Mouse (Mus musculus): ENCODE data around the gene Dusp13. TPM values are rescaled to one million over a fixed set of nuclear protein-coding genes. Genes with fewer than 3 reads are reported as not detected.
A peak's percentile ranks its signal among the peaks of the same experiment; 100 is the strongest.

The Dusp13 gene
- polyA plus RNA-seq, 1 experiment from 2014 or later, result 1.9 TPM

DNA sequence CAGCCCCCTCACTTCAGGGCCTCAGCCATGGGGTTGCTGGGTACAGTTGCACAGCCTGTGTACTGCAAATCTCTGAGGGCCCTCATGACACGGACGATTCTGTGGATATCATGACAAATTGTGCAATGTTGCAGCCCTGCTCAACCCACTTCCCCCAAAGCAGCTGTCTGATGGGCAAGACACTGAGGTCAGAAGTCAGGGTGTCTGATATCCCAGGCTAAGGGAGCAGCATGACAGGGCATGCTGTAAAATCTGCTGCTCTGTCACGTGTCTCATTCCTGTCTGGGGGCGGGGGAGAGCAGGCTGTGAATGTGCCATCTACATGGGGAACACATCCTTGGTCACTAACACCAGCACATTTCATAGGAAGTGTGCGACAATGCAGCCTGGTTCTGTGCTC lies 5.8 kb downstream of the Dusp13 start:
- Histone ChIP-seq H3K4me1 (replicated peaks; ENCODE audit: control insufficient read depth, insufficient read depth) (no peaks in the 10 kb centered on the region), H3K9ac (ENCODE audit: low read length) (no peak overlapping the region), H3K4me3 (ENCODE audit: low read depth, low read length) (no peak overlapping the region), H3K27me3 (ENCODE audit: control insufficient read depth, insufficient read depth, low read length) (no peaks in the 10 kb centered on the region), H3K9me3 (ENCODE audit: control insufficient read depth, low read length) (no peaks in the 10 kb centered on the region), H3K27ac (replicated peaks) (no peak overlapping the region), H3K36me3 (ENCODE audit: control insufficient read depth, insufficient read depth, low read length) (no peaks in the 10 kb centered on the region), H3K4me2 (replicated peaks; ENCODE audit: low read depth) (no peak overlapping the region)
- TF ChIP-seq EP300 (optimal IDR thresholded peaks at IDR 0.05), result no peak
- TF ChIP-seq CTCF (IDR thresholded peaks at IDR 0.05; ENCODE audit: low read depth), result no peak
- 67% methylated on average over 5 of the region's 5 CpGs for WGBS
- DNase-seq (ENCODE audit: low spot score) (peak; percentile 13), ATAC-seq (ENCODE audit: low FRiP score, low TSS enrichment) (no peak)

- Histone ChIP-seq H3K9me3 (ENCODE audit: control insufficient read depth, low read length) (no peaks in the 10 kb centered on the region), H3K4me1 (replicated peaks; ENCODE audit: control insufficient read depth, insufficient read depth) (no peaks in the 10 kb centered on the region), H3K9ac (ENCODE audit: low read length) (no peak overlapping the region), H3K27me3 (ENCODE audit: control insufficient read depth, insufficient read depth, low read length) (no peaks in the 10 kb centered on the region), H3K27ac (replicated peaks) (no peak overlapping the region), H3K4me3 (ENCODE audit: low read depth, low read length) (no peak overlapping the region), H3K36me3 (ENCODE audit: control insufficient read depth, insufficient read depth, low read length) (no peaks in the 10 kb centered on the region), H3K4me2 (replicated peaks; ENCODE audit: low read depth) (no peak overlapping the region)
- DNase-seq (ENCODE audit: low spot score) (peak; percentile 8), ATAC-seq (ENCODE audit: low FRiP score, low TSS enrichment) (no peak)
- no peak for TF ChIP-seq CTCF (IDR thresholded peaks at IDR 0.05; ENCODE audit: low read depth)
- TF ChIP-seq EP300 (optimal IDR thresholded peaks at IDR 0.05), result no peak
- WGBS, result 100% methylated on average over 1 of the region's 1 CpGs
Measured at GRCm38 (mm10) chr14:21744169-21744568, 6.8 kb downstream of the Dusp13 start.

DNA sequence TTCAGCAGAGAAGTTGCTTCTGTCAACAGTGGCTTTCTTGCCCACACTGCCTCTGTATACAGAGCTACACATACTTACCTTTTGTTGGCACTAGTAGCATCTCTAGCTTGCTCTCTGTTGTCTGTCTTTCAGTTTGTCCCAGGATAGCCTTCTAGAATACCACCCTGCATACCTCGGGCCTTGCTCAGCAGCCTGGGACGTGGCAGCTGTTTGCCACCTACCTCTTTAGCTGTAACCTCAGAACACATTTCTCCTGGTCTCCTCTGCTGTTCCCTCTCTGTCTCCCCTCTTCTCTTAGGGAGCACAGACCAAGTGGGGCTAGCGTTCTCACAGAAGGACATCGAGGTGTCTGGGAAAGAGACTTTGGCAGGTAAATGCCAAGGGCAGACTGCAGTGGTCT lies 8.5 kb downstream of the Dusp13 start:
- ATAC-seq (ENCODE audit: low FRiP score, low TSS enrichment) (no peak), DNase-seq (ENCODE audit: low spot score) (peak; percentile 11)
- Histone ChIP-seq H3K27ac (replicated peaks) (no peak overlapping the region), H3K36me3 (ENCODE audit: control insufficient read depth, insufficient read depth, low read length) (no peaks in the 10 kb centered on the region), H3K9me3 (ENCODE audit: control insufficient read depth, low read length) (no peaks in the 10 kb centered on the region), H3K27me3 (ENCODE audit: control insufficient read depth, insufficient read depth, low read length) (no peaks in the 10 kb centered on the region), H3K9ac (ENCODE audit: low read length) (no peak overlapping the region), H3K4me2 (replicated peaks; ENCODE audit: low read depth) (no peak overlapping the region), H3K4me3 (ENCODE audit: low read depth, low read length) (no peak overlapping the region), H3K4me1 (replicated peaks; ENCODE audit: control insufficient read depth, insufficient read depth) (no peaks in the 10 kb centered on the region)
- 90% methylated on average over 4 of the region's 4 CpGs for WGBS
- TF ChIP-seq CTCF (IDR thresholded peaks at IDR 0.05; ENCODE audit: low read depth) (no peak), EP300 (optimal IDR thresholded peaks at IDR 0.05) (no peak)

- Histone ChIP-seq H3K27ac (replicated peaks) (no peak overlapping the region), H3K4me1 (replicated peaks; ENCODE audit: control insufficient read depth, insufficient read depth) (no peaks in the 10 kb centered on the region), H3K9me3 (ENCODE audit: control insufficient read depth, low read length) (no peaks in the 10 kb centered on the region), H3K4me3 (ENCODE audit: low read depth, low read length) (no peak overlapping the region), H3K9ac (ENCODE audit: low read length) (no peak overlapping the region), H3K27me3 (ENCODE audit: control insufficient read depth, insufficient read depth, low read length) (no peaks in the 10 kb centered on the region), H3K4me2 (replicated peaks; ENCODE audit: low read depth) (no peak overlapping the region), H3K36me3 (ENCODE audit: control insufficient read depth, insufficient read depth, low read length) (no peaks in the 10 kb centered on the region)
- WGBS, result 17% methylated on average over 4 of the region's 4 CpGs
- ATAC-seq (ENCODE audit: low FRiP score, low TSS enrichment) (peak; percentile 68), DNase-seq (ENCODE audit: low spot score) (peak; percentile 82)
- TF ChIP-seq EP300 (optimal IDR thresholded peaks at IDR 0.05) (no peak), CTCF (IDR thresholded peaks at IDR 0.05; ENCODE audit: low read depth) (peak; percentile 100)
Measured at GRCm38 (mm10) chr14:21741786-21742185, 9.2 kb downstream of the Dusp13 start.

- no peaks in the 10 kb centered on the region for H3K27me3 ChIP-seq (ENCODE audit: control insufficient read depth, insufficient read depth, low read length)
- H3K9ac ChIP-seq (ENCODE audit: low read length), result no peak overlapping the region
- DNase-seq (ENCODE audit: low spot score) (peak; percentile 12), ATAC-seq (ENCODE audit: low FRiP score, low TSS enrichment) (no peak)
- H3K4me2 ChIP-seq (replicated peaks; ENCODE audit: low read depth), result no peak overlapping the region
- H3K9me3 ChIP-seq (ENCODE audit: control insufficient read depth, low read length), result no peaks in the 10 kb centered on the region
- H3K4me3 ChIP-seq (ENCODE audit: low read depth, low read length), result no peak overlapping the region
- 84% methylated on average over 3 of the region's 3 CpGs for WGBS
- H3K36me3 ChIP-seq (ENCODE audit: control insufficient read depth, insufficient read depth, low read length), result no peaks in the 10 kb centered on the region
- TF ChIP-seq EP300 (optimal IDR thresholded peaks at IDR 0.05) (no peak), CTCF (IDR thresholded peaks at IDR 0.05; ENCODE audit: low read depth) (no peak)
- no peak overlapping the region for H3K27ac ChIP-seq (replicated peaks)
- H3K4me1 ChIP-seq (replicated peaks; ENCODE audit: control insufficient read depth, insufficient read depth), result no peaks in the 10 kb centered on the region
Measured at GRCm38 (mm10) chr14:21741314-21741713, 9.7 kb downstream of the Dusp13 start.

DNA sequence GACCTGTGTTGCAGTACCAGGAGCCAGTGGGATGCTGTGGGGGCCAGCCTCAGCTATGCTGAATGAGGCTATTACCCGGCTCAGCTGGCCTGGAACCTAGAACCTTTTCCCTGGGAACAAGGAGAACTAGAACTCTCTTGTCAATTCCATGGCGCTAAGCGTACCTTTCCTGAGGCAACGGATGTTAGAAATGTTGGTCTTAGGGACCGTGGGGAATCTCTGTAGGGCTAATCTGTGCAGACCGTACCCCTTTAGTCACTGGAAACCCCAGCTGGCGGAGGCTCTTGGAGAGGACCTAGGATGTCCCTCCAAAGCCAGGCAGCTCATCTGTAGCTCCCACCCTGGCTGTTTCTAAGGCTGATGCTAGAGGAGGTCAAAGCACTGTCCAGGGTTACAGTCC lies 10.6 kb downstream of the Dusp13 start:
- Histone ChIP-seq H3K27me3 (ENCODE audit: control insufficient read depth, insufficient read depth, low read length) (no peaks in the 10 kb centered on the region), H3K4me3 (ENCODE audit: low read depth, low read length) (no peak overlapping the region), H3K4me1 (replicated peaks; ENCODE audit: control insufficient read depth, insufficient read depth) (no peaks in the 10 kb centered on the region), H3K27ac (replicated peaks) (no peak overlapping the region), H3K9ac (ENCODE audit: low read length) (no peak overlapping the region), H3K9me3 (ENCODE audit: control insufficient read depth, low read length) (no peaks in the 10 kb centered on the region), H3K36me3 (ENCODE audit: control insufficient read depth, insufficient read depth, low read length) (no peaks in the 10 kb centered on the region), H3K4me2 (replicated peaks; ENCODE audit: low read depth) (no peak overlapping the region)
- ATAC-seq (ENCODE audit: low FRiP score, low TSS enrichment) (no peak), DNase-seq (ENCODE audit: low spot score) (peak; percentile 11)
- no peak for TF ChIP-seq EP300 (optimal IDR thresholded peaks at IDR 0.05)
- TF ChIP-seq CTCF (IDR thresholded peaks at IDR 0.05; ENCODE audit: low read depth), result no peak
- 96% methylated on average over 7 of the region's 7 CpGs for WGBS

Data from stomach, postnatal 0 days (tissue).